Comparison of ENCODE assay signal across 17 mouse cellular contexts in genomic region chr2:166337666-166338065, GRCm38 (mm10).
DNase-seq lines count a peak whose midpoint lies in the region; ATAC-seq lines count a peak whose summit lies in the region.
"Had no signal": no experiment of that assay in that cellular context is flagged by ENCODE, and none has a peak within 500 bp of the region (broad histone marks: within the 10 kb centered on the region; RNA-seq: fewer than 3 reads in every experiment).

No protein-coding gene starts in this region.

- peak; percentile 35 for DNase-seq in embryo, embryonic 10 days (ENCODE audit: low spot score)
- no peak for DNase-seq in embryo, embryonic 9.5 days (ENCODE audit: extremely low spot score)
- no peak for DNase-seq in kidney, postnatal 10 days
- no peak for DNase-seq in natural killer cell, adult 2 months (ENCODE audit: low spot score in 2 of 2)
- DNase-seq in spleen, adult 18-20 months, result no peak
- DNase-seq: cerebellum, adult 9-11 months; gastrocnemius, postnatal 25 days; right cerebral cortex, postnatal 14 days; thymus, postnatal 4 days had no signal

- no peak overlapping the region for H3K4me2 ChIP-seq in kidney, embryonic 16.5 days (replicated peaks; ENCODE audit: low read depth, low read length)
- no peak overlapping the region for H3K4me2 ChIP-seq in embryonic facial prominence, embryonic 12.5 days (replicated peaks)
- H3K4me2 ChIP-seq in limb, embryonic 12.5 days, result no peak overlapping the region
- H3K4me2 ChIP-seq: neural tube, embryonic 12.5 days had no signal

- WGBS in kidney, embryonic 16.5 days, result 56% methylated on average over 7 of the region's 7 CpGs
- 22% methylated on average over 7 of the region's 7 CpGs for WGBS in embryonic facial prominence, embryonic 12.5 days
- 17% methylated on average over 7 of the region's 7 CpGs for WGBS in limb, embryonic 12.5 days

- ATAC-seq in kidney, embryonic 16.5 days (ENCODE audit: low FRiP score, low TSS enrichment), result no peak
- no peak for ATAC-seq in embryonic facial prominence, embryonic 12.5 days (ENCODE audit: insufficient number of reproducible peaks, insufficient read depth, low FRiP score, low TSS enrichment)
- no peak for ATAC-seq in limb, embryonic 12.5 days (ENCODE audit: insufficient number of reproducible peaks, insufficient read depth, low FRiP score, low TSS enrichment, low read depth)
- ATAC-seq: CD4-positive, CD25-positive, alpha-beta regulatory T cell, adult 4 months; hindbrain, embryonic 16.5 days had no signal

- no peaks in the 10 kb centered on the region for H3K36me3 ChIP-seq in kidney, embryonic 16.5 days (ENCODE audit: insufficient read depth, low read length)
- no peaks in the 10 kb centered on the region for H3K36me3 ChIP-seq in embryonic facial prominence, embryonic 12.5 days
- no peaks in the 10 kb centered on the region for H3K36me3 ChIP-seq in limb, embryonic 12.5 days
- H3K36me3 ChIP-seq: G1E; neural tube, embryonic 12.5 days had no signal

- H3K9ac ChIP-seq in kidney, embryonic 16.5 days (replicated peaks; ENCODE audit: low read length), result no peak overlapping the region
- H3K9ac ChIP-seq in embryonic facial prominence, embryonic 12.5 days, result no peak overlapping the region
- peak overlapping the region; percentile 34 for H3K9ac ChIP-seq in limb, embryonic 12.5 days (replicated peaks)
- H3K9ac ChIP-seq: neural tube, embryonic 12.5 days had no signal

- H3K9me3 ChIP-seq in kidney, embryonic 16.5 days (ENCODE audit: low read length), result no peaks in the 10 kb centered on the region
- H3K9me3 ChIP-seq in embryonic facial prominence, embryonic 12.5 days, result no peaks in the 10 kb centered on the region; the same call in 1 of the 2 replicates
- 0 out of 2 replicates have a peak, but pooled peaks cover 3% of the 10 kb centered on the region for H3K9me3 ChIP-seq in limb, embryonic 12.5 days
- H3K9me3 ChIP-seq: neural tube, embryonic 12.5 days had no signal

- no peak overlapping the region for H3K4me3 ChIP-seq in kidney, embryonic 16.5 days (ENCODE audit: low read length)
- no peak overlapping the region for H3K4me3 ChIP-seq in embryonic facial prominence, embryonic 12.5 days
- no peak overlapping the region for H3K4me3 ChIP-seq in limb, embryonic 12.5 days (replicated peaks)
- H3K4me3 ChIP-seq: megakaryocyte, embryonic 14.5 days; neural tube, embryonic 12.5 days had no signal

- 0 out of 2 replicates have a peak overlapping the region, but pooled peaks have one; percentile 25 for H3K27ac ChIP-seq in kidney, embryonic 16.5 days (ENCODE audit: low read length)
- peak overlapping the region; percentile 84 for H3K27ac ChIP-seq in embryonic facial prominence, embryonic 12.5 days
- peak overlapping the region; percentile 95 for H3K27ac ChIP-seq in limb, embryonic 12.5 days
- H3K27ac ChIP-seq: neural tube, embryonic 12.5 days had no signal

- no peaks in the 10 kb centered on the region; the same call in 1 of the 2 replicates for H3K27me3 ChIP-seq in kidney, embryonic 16.5 days (ENCODE audit: insufficient read depth, low read length)
- no peaks in the 10 kb centered on the region for H3K27me3 ChIP-seq in embryonic facial prominence, embryonic 12.5 days
- no peaks in the 10 kb centered on the region for H3K27me3 ChIP-seq in limb, embryonic 12.5 days
- H3K27me3 ChIP-seq: neural tube, embryonic 12.5 days had no signal

- H3K4me1 ChIP-seq in kidney, embryonic 16.5 days (ENCODE audit: insufficient read depth, low read length), result peaks cover 24% of the 10 kb centered on the region
- peaks cover 64% of the 10 kb centered on the region for H3K4me1 ChIP-seq in embryonic facial prominence, embryonic 12.5 days
- peaks cover 70% of the 10 kb centered on the region for H3K4me1 ChIP-seq in limb, embryonic 12.5 days (replicated peaks)
- H3K4me1 ChIP-seq: megakaryocyte, embryonic 14.5 days had no signal

Comparison
In these comparisons a context has a peak if more than half of its experiments do, and no peak if none do; other contexts are left out.
1. H3K27ac ChIP-seq: peak in every context shown above with its lines; median percentile 95 in limb, embryonic 12.5 days; 84 in embryonic facial prominence, embryonic 12.5 days; 25 in kidney, embryonic 16.5 days.